Mouse (Mus musculus): ENCODE results near the gene Zmiz1. TPM values are rescaled to one million over a fixed set of nuclear protein-coding genes. Genes with fewer than 3 reads are reported as not detected.

The Zmiz1 gene
- total and polyA plus RNA-seq, 3 experiments, result 0.09 to 0.16 TPM; not detected in 1

DNA sequence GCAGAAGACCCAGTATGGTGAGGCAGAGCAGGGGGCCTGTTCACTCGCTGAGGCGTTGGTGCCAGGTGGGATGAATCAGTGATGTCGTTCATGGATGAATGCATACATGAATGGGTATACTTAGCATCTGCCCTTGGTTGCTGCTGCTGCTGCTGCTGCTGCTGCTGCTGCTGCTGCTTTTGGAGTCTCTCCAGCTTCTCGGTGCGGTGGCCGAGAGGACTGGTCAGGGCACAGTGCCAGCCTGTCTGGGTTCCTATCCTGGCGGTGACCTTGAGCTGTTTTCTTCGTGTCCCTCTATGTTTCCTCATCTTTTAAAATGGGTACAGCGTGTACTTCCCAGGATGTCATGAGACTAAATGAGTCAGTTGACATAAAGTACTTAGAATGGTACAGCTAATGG, 56.9 kb downstream of the Zmiz1 start:
- Histone ChIP-seq H3K4me3 (ENCODE audit: low read depth, low read length) (no peak overlapping the region), H3K27me3 (ENCODE audit: insufficient read depth, low read length) (no peaks in the 10 kb centered on the region), H3K36me3 (replicated peaks) (no peaks in the 10 kb centered on the region), H3K9me3 (replicated peaks) (peaks cover 83% of the 10 kb centered on the region), H3K4me1 (ENCODE audit: insufficient read depth, low read depth, low read length) (no peaks in the 10 kb centered on the region)
- TF ChIP-seq TAL1 (conservative IDR thresholded peaks at IDR 0.05; ENCODE audit: low read depth, low read length) (no peak), GATA2 (IDR thresholded peaks at IDR 0.05; ENCODE audit: borderline replicate concordance, low read depth, low read length) (no peak), POLR2AphosphoS5 (IDR thresholded peaks at IDR 0.05; ENCODE audit: insufficient replicate concordance, low read depth, low read length) (no peak), CTCF (IDR thresholded peaks at IDR 0.05; ENCODE audit: low read depth, low read length) (no peak), GATA1 (IDR thresholded peaks at IDR 0.05; ENCODE audit: borderline replicate concordance, low read length) (no peak)
- ATAC-seq (ENCODE audit: extremely low read depth, insufficient number of reproducible peaks, low FRiP score, poor library complexity, severe bottlenecking) (no peak), DNase-seq (ENCODE audit: low spot score) (no peak)

DNA sequence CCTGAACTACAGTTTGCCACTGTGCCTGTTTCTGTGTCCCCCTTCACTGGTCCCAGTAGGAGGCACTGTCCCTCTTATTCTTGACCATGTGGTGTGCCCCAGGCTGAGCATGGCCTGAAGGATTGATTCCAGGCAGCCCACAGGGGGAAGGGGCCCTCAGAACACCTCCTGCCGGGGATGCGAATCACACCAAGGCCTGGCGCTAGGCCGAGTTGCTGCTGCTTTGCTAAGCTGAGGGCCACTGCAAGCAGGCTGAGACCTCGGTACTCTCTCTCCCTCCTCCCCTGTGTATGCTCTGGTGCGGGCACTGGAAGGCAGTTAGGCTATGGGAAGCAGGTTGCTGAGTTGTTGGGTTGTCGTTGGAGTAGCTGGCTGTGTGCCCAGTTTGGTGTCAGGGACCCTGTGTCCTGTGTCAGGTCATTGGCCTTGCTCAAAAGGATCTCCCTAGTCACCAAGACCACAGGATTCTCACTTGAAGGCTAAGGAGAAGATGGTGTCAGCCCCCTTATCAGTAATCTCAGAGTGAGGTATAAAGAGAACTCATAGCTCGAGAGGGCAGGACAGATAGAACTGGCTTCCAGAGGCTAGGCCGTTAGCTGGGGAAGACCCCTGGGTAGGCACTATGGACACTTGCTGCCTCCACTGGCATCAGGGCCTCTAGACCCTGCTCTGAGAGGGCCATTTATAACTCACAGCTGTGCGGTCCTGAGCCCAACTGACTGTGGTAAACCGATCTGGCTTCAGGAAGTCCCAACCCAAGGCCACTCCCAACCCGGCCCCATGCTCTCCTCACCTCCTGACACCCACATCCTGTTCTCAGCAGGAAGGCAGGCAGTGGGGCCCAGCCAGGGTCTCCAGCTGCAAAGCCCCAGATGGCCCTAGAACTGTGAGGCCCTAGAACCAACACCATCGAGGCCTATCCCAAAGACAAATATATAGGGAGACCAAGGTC, 57.9 kb downstream of the Zmiz1 start:
- Histone ChIP-seq H3K36me3 (replicated peaks) (no peaks in the 10 kb centered on the region), H3K9me3 (replicated peaks) (peaks cover 83% of the 10 kb centered on the region), H3K27me3 (ENCODE audit: insufficient read depth, low read length) (no peaks in the 10 kb centered on the region), H3K4me1 (ENCODE audit: insufficient read depth, low read depth, low read length) (no peaks in the 10 kb centered on the region), H3K4me3 (ENCODE audit: low read depth, low read length) (no peak overlapping the region)
- ATAC-seq (ENCODE audit: extremely low read depth, insufficient number of reproducible peaks, low FRiP score, poor library complexity, severe bottlenecking) (no peak), DNase-seq (ENCODE audit: low spot score) (no peak)
- TF ChIP-seq GATA2 (IDR thresholded peaks at IDR 0.05; ENCODE audit: borderline replicate concordance, low read depth, low read length), result no peak
- no peak for TF ChIP-seq CTCF (IDR thresholded peaks at IDR 0.05; ENCODE audit: low read depth, low read length)
- TF ChIP-seq POLR2AphosphoS5 (IDR thresholded peaks at IDR 0.05; ENCODE audit: insufficient replicate concordance, low read depth, low read length), result no peak
- TF ChIP-seq TAL1 (conservative IDR thresholded peaks at IDR 0.05; ENCODE audit: low read depth, low read length), result no peak
- no peak for TF ChIP-seq GATA1 (IDR thresholded peaks at IDR 0.05; ENCODE audit: borderline replicate concordance, low read length)

DNA sequence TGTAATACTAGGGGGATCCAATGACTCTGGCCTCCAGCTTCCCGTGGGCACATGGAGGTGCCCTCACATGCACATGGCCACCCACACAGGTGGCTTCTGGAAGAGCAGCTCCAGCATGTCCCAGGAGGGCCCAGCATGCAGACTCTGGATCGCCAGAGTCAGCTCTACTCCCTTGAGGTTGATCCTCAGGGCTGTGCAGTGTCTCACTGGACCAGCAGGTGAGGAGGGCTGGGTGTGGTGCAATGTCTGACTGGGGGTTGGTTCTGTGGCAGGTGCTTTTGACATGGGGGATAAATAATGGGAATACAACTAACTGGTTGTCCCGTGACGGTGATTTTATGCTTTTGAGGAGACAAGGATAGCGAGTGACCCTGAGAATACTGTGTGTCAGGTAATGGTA, 59.7 kb downstream of the Zmiz1 start:
- Histone ChIP-seq H3K27me3 (ENCODE audit: insufficient read depth, low read length) (no peaks in the 10 kb centered on the region), H3K9me3 (replicated peaks) (peaks cover 86% of the 10 kb centered on the region), H3K36me3 (replicated peaks) (no peaks in the 10 kb centered on the region), H3K4me3 (ENCODE audit: low read depth, low read length) (no peak overlapping the region), H3K4me1 (ENCODE audit: insufficient read depth, low read depth, low read length) (no peaks in the 10 kb centered on the region)
- ATAC-seq (ENCODE audit: extremely low read depth, insufficient number of reproducible peaks, low FRiP score, poor library complexity, severe bottlenecking) (no peak), DNase-seq (ENCODE audit: low spot score) (no peak)
- no peak for TF ChIP-seq GATA2 (IDR thresholded peaks at IDR 0.05; ENCODE audit: borderline replicate concordance, low read depth, low read length)
- no peak for TF ChIP-seq POLR2AphosphoS5 (IDR thresholded peaks at IDR 0.05; ENCODE audit: insufficient replicate concordance, low read depth, low read length)
- no peak for TF ChIP-seq CTCF (IDR thresholded peaks at IDR 0.05; ENCODE audit: low read depth, low read length)
- no peak for TF ChIP-seq GATA1 (IDR thresholded peaks at IDR 0.05; ENCODE audit: borderline replicate concordance, low read length)
- no peak for TF ChIP-seq TAL1 (conservative IDR thresholded peaks at IDR 0.05; ENCODE audit: low read depth, low read length)

DNA sequence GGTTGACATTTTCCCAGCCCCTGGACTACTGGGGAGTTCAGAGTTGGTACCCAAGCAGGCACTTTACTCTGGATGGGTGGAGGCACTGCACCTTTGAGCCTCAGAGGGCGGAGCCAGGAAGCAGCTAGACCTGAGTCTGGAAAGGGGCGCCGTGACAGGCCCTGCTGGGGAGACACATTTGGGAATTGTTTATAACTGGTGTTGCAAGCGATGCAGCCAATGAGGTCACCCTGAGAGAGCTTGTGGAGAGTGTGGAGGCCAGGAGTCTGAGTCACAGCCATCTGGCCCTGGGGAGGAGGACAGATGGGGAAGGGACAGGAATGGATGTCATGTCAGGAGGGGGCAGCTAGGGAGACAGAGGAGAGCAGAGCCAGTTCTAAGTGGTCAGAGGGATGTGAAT, 60.7 kb downstream of the Zmiz1 start:
- DNase-seq (ENCODE audit: low spot score) (no peak), ATAC-seq (ENCODE audit: extremely low read depth, insufficient number of reproducible peaks, low FRiP score, poor library complexity, severe bottlenecking) (no peak)
- Histone ChIP-seq H3K27me3 (ENCODE audit: insufficient read depth, low read length) (no peaks in the 10 kb centered on the region), H3K36me3 (replicated peaks) (no peaks in the 10 kb centered on the region), H3K9me3 (replicated peaks) (peaks cover 88% of the 10 kb centered on the region), H3K4me1 (ENCODE audit: insufficient read depth, low read depth, low read length) (no peaks in the 10 kb centered on the region), H3K4me3 (ENCODE audit: low read depth, low read length) (no peak overlapping the region)
- TF ChIP-seq POLR2AphosphoS5 (IDR thresholded peaks at IDR 0.05; ENCODE audit: insufficient replicate concordance, low read depth, low read length), result no peak

DNA sequence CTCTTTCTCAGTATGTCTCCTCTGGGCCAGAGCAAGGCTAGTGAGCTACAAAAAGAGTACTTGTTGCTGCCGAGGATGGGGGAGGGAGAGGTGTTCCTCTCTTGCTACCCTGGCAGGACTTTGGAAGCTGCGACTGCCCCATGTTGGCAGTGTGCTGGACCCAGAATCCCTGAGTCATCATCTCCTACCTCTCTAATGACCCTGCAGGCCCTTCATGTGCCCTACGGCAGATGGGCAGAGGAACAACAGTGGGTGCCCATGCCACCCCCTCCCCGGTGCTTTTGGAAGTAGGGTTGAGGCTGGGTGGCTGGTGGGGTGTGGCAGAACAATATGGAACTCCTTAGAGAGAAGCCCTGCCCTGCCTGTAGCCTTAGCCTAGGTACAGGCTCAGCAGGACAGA, 61.6 kb downstream of the Zmiz1 start:
- Histone ChIP-seq H3K4me3 (ENCODE audit: low read depth, low read length) (no peak overlapping the region), H3K4me1 (ENCODE audit: insufficient read depth, low read depth, low read length) (no peaks in the 10 kb centered on the region), H3K27me3 (ENCODE audit: insufficient read depth, low read length) (no peaks in the 10 kb centered on the region), H3K36me3 (replicated peaks) (no peaks in the 10 kb centered on the region), H3K9me3 (replicated peaks) (peaks cover 88% of the 10 kb centered on the region)
- no peak for TF ChIP-seq GATA2 (IDR thresholded peaks at IDR 0.05; ENCODE audit: borderline replicate concordance, low read depth, low read length)
- TF ChIP-seq CTCF (IDR thresholded peaks at IDR 0.05; ENCODE audit: low read depth, low read length), result no peak
- TF ChIP-seq GATA1 (IDR thresholded peaks at IDR 0.05; ENCODE audit: borderline replicate concordance, low read length), result no peak
- TF ChIP-seq POLR2AphosphoS5 (IDR thresholded peaks at IDR 0.05; ENCODE audit: insufficient replicate concordance, low read depth, low read length), result no peak
- no peak for TF ChIP-seq TAL1 (conservative IDR thresholded peaks at IDR 0.05; ENCODE audit: low read depth, low read length)
- no peak for ATAC-seq (ENCODE audit: extremely low read depth, insufficient number of reproducible peaks, low FRiP score, poor library complexity, severe bottlenecking)
- DNase-seq (ENCODE audit: low spot score), result no peak

DNA sequence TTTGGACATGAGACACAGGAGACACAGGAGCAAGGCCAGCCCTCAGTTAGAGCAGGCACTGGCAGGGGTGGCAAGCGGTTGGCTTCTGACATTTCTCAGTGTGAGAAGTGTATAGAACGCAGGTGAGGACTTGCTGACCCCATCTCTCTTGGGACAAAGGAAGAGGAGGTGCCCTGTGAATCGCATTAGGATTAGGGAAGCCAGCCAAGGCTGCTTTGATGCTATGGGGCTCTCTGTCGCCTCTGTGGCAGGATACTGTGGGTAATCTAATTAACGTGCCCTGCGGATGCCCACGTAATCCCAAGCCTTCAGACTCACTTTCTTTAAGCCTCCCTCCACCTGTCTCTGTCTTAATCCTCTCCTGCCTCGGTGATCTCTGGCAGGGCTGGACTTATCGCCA, 62.0 kb downstream of the Zmiz1 start:
- Histone ChIP-seq H3K36me3 (replicated peaks) (no peaks in the 10 kb centered on the region), H3K9me3 (replicated peaks) (peaks cover 88% of the 10 kb centered on the region), H3K27me3 (ENCODE audit: insufficient read depth, low read length) (no peaks in the 10 kb centered on the region), H3K4me3 (ENCODE audit: low read depth, low read length) (no peak overlapping the region), H3K4me1 (ENCODE audit: insufficient read depth, low read depth, low read length) (no peaks in the 10 kb centered on the region)
- ATAC-seq (ENCODE audit: extremely low read depth, insufficient number of reproducible peaks, low FRiP score, poor library complexity, severe bottlenecking) (no peak), DNase-seq (ENCODE audit: low spot score) (no peak)
- TF ChIP-seq POLR2AphosphoS5 (IDR thresholded peaks at IDR 0.05; ENCODE audit: insufficient replicate concordance, low read depth, low read length) (no peak), GATA2 (IDR thresholded peaks at IDR 0.05; ENCODE audit: borderline replicate concordance, low read depth, low read length) (no peak), TAL1 (conservative IDR thresholded peaks at IDR 0.05; ENCODE audit: low read depth, low read length) (no peak), CTCF (IDR thresholded peaks at IDR 0.05; ENCODE audit: low read depth, low read length) (no peak), GATA1 (IDR thresholded peaks at IDR 0.05; ENCODE audit: borderline replicate concordance, low read length) (no peak)

Data from G1E (cell line).